Mouse (Mus musculus) kidney, adult 2 months (tissue): ENCODE measurements around the gene Mief1. TPM values are rescaled to one million over a fixed set of nuclear protein-coding genes. Genes with fewer than 3 reads are reported as not detected.

Experiments
- DNase-seq: peaks from one replicate; pipeline ENCODE4 v3.0.0; 2021
- H3K27ac ChIP-seq: fragments of 200-500 bp; 2 replicates; pipeline ENCODE4 v1.5.1; 2012; ENCODE audit warnings: low read depth, low read length, control low read depth, inconsistent platforms; ENCODE audit not compliant: insufficient read depth
- H3K27me3 ChIP-seq: fragments of 200-500 bp; replicated peaks from 2 replicates; pipeline ENCODE4 v1.6.1; 2012; ENCODE audit warnings: mild to moderate bottlenecking, moderate library complexity, low read length, inconsistent platforms; ENCODE audit not compliant: control insufficient read depth, insufficient read depth
- H3K36me3 ChIP-seq: fragments of 200-500 bp; 2 replicates; pipeline ENCODE4 v1.6.1; 2012; ENCODE audit warnings: mild to moderate bottlenecking, moderate library complexity, low read length, inconsistent platforms; ENCODE audit not compliant: control insufficient read depth, insufficient read depth
- H3K4me1 ChIP-seq: fragments of 200-500 bp; 2 replicates; pipeline ENCODE4 v1.6.1; 2011; ENCODE audit warnings: low read length; ENCODE audit not compliant: control insufficient read depth, insufficient read depth
- H3K4me3 ChIP-seq: fragments of 200-500 bp; 2 replicates; pipeline ENCODE4 v1.5.1; 2011; ENCODE audit warnings: mild to moderate bottlenecking, low read depth, low read length, control low read depth; ENCODE audit not compliant: insufficient read depth
- CTCF ChIP-seq: fragments of 200-500 bp; conservative IDR thresholded peaks from 2 replicates; pipeline ENCODE4 v1.5.1; 2011; ENCODE audit warnings: low read depth, mild to moderate bottlenecking, control low read depth, low read length, moderate library complexity, mixed read lengths; ENCODE audit not compliant: insufficient read depth, insufficient read length
- POLR2A ChIP-seq: fragments of 200-500 bp; IDR thresholded peaks from one replicate; pipeline ENCODE4 v1.6.1; 2011; ENCODE audit warnings: low read depth, low read length, control low read depth
- WGBS: fragments of 180-500 bp; shearing (Covaris S2); methylation state at CpG from one replicate; pipeline ENCODE4 v1.1.7; 2018; 5-methylcytosine and 5-hydroxymethylcytosine counted together
- polyA plus RNA-seq: library from polyadenylated mRNA; depleted of rRNA; stranded (reverse); fragments of >200 nt; gene quantifications from 2 replicates; pipeline ENCODE4 v1.2.3, GENCODE M21; 2012

Gene Mief1
- polyA plus RNA-seq, 1 experiment: 16.9 TPM

DNA sequence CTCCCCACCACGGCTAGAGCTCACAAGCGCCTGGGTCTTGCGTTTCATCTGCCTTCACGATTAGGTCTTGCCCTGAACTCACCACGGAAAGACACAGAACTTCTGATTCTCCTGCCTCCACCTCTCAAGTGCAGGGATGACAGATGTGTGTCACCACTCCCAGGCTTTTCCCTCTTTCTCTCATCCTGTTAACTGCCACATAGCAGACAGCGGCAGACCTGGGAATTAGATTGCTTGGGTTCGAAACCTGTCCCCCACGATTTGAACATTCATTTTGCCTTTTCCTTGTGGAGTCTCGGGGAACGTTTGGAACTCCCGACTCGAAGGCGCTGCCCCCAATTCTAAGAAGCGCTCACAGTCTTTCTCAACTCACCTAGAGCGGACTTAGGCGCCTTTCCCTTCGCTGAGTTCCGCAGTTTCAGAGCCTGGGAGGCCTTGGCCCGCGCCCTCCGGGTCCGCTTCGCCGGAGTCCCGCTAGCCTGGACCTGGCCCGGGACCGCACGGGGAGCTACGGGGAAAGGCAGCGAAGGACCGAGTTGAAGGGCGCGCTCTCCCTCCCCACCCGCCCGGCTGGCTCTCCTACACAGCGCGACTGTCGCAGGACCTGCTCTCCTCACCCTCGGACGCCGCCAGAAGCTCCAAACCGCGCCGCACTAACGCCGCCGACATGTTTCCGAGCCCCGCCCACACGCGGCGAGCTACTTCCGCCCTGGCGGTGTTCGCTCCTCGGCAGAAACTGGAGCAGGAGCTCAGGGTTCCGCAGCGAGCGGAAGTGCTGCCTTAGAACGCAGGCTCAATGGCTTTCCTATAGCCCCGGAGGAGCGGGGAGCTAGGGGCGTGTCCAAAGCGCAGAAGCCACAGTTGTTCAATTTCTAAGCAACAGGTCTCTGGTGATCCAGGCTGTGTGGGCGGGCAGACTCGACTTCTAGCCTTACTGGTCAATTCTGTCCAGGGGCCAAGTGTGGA is 30.1 kb downstream of the Mief1 start, which contains the start of gene Rps19bp1:
Gene Rps19bp1, minus strand, starts transcription at position 706 of the 966 bp plus-strand sequence.
- peaks cover 11% of the 10 kb centered on the region; the same call in 1 of the 2 replicates for H3K4me1 ChIP-seq
- no peaks in the 10 kb centered on the region for H3K27me3 ChIP-seq
- WGBS: under 1% methylated on average over 66 of the region's 66 CpGs
- TF ChIP-seq POLR2A (peak; percentile 32), CTCF (no peak)
- peak within 1 kb of the TSS; percentile 85 for H3K4me3 ChIP-seq
- peak within 1 kb of the TSS; percentile 75 for H3K27ac ChIP-seq
- H3K36me3 ChIP-seq: no peaks in the 10 kb centered on the region
- DNase-seq: peak; percentile 93

DNA sequence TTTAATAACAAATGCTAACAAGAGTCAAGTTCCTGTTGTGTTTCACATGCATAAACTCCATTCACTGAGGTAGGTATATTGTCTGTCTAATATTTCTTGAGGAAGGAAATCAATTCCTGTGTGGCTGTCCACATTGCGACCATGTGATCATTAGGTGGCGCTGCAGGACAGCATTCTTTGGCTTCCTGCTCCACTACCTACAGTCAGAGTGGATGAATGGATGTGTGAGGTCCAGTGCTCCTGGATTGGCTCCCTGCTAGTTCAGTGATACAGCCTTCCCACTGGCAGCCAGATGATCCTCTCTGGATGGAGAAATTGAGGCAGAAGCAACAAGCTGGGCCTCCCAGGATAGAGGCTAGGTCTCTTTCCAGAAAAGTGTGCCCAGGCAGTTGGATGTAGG is 32.5 kb downstream of the Mief1 start:
- Histone ChIP-seq H3K4me1 (peaks cover 11% of the 10 kb centered on the region; the same call in 1 of the 2 replicates), H3K36me3 (no peaks in the 10 kb centered on the region), H3K4me3 (no peak overlapping the region), H3K27ac (no peak overlapping the region), H3K27me3 (no peaks in the 10 kb centered on the region)
- DNase-seq: peak; percentile 89
- 0% methylated on average over 2 of the region's 2 CpGs for WGBS
- TF ChIP-seq POLR2A: no peak
- peak; percentile 99 for TF ChIP-seq CTCF

DNA sequence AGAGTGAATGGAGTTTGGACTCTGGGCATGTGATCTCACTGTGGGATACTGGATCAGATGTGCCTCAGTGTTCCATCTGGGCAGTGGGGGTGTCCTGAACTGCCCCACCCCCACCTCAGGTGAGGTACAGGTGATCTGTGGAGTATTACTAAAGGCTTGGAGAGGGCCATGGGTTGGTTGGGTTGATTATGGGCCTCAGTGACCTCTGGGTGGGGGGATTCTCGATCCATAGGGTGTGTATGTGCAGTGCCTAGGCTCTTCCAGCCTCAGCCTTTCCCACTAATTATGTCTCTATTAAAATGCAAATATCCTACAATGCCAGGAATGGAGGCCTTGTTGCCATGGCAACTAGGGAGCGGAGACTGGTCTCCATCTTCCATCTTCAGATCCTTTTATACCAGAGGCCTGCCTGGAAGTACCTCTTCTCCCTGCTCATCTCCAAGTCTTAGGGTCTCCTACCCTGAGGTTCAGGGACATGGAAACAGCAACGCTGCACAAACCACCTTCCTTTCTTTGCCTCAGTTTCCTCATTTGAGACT is 38.1 kb downstream of the Mief1 start:
- Histone ChIP-seq H3K27ac (no peak overlapping the region), H3K4me3 (no peak overlapping the region), H3K27me3 (no peaks in the 10 kb centered on the region), H3K4me1 (no peaks in the 10 kb centered on the region), H3K36me3 (no peaks in the 10 kb centered on the region)
- WGBS: 82% methylated on average over 3 of the region's 3 CpGs
- TF ChIP-seq POLR2A: no peak
- TF ChIP-seq CTCF: no peak
- DNase-seq: no peak

- no peak for DNase-seq
- Histone ChIP-seq H3K36me3 (no peaks in the 10 kb centered on the region), H3K4me1 (no peaks in the 10 kb centered on the region), H3K27ac (no peak overlapping the region), H3K27me3 (no peaks in the 10 kb centered on the region), H3K4me3 (no peak overlapping the region)
- 43% methylated on average over 9 of the region's 9 CpGs for WGBS
- TF ChIP-seq POLR2A: no peak
- no peak for TF ChIP-seq CTCF
These were observed 43.3 kb downstream of the Mief1 start for GRCm38 (mm10) chr15:80277107-80277506.

DNA sequence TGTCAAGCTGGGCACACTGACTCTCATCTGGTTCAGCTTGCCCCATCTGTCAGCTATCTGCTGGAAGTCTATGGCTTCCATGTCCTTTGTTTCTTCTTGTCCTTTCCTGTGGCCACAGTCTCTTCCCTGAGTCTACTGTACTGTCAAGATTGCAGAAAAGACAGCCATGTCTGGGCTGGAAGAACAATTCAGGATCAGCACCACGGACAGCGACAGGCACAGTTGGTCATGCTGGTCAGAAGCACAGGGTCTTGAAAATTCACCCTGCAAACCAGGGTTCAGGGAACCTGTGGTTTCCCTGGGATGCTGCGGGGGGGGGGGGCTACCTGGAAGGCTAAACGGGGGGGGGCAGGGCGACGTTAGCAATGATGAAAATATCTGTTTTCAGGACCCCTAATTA is 43.8 kb downstream of the Mief1 start:
- Histone ChIP-seq H3K36me3 (no peaks in the 10 kb centered on the region), H3K27me3 (no peaks in the 10 kb centered on the region), H3K27ac (no peak overlapping the region), H3K4me1 (no peaks in the 10 kb centered on the region), H3K4me3 (no peak overlapping the region)
- WGBS: under 1% methylated on average over 6 of the region's 6 CpGs
- TF ChIP-seq POLR2A: no peak
- TF ChIP-seq CTCF: no peak
- DNase-seq: peak; percentile 44

GRCm38 (mm10) chr15:80278121-80278759 is 44.4 kb downstream of the Mief1 start:
- Histone ChIP-seq H3K36me3 (no peaks in the 10 kb centered on the region), H3K27ac (no peak overlapping the region), H3K27me3 (no peaks in the 10 kb centered on the region), H3K4me1 (no peaks in the 10 kb centered on the region), H3K4me3 (no peak overlapping the region)
- TF ChIP-seq CTCF: no peak
- 66% methylated on average over 5 of the region's 5 CpGs for WGBS
- no peak for DNase-seq

DNA sequence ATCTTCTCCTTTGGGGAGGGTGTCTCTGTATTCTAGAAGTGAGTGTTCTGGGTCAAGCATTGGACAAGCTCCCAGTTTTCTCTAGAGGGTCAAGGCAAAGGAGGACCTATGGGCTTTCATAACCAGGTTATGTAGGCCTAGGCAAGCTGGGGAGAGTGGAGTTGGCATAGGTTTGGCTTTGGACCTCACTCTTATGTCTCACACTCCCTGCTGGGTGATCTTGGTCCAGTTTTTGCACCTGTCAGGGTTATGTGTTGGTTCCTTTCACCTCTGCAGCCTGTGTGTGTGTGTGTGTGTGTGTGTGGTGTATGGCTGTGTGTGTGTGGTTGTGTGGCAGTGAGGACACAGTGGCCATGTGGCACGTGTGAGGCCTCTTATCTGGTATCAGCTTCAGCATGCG is 45.2 kb downstream of the Mief1 start:
- H3K36me3 ChIP-seq: no peaks in the 10 kb centered on the region
- WGBS: 76% methylated on average over 2 of the region's 2 CpGs
- TF ChIP-seq POLR2A: no peak
- no peak for TF ChIP-seq CTCF
- DNase-seq: no peak
- H3K27me3 ChIP-seq: no peaks in the 10 kb centered on the region
- no peak overlapping the region for H3K4me3 ChIP-seq
- no peak overlapping the region for H3K27ac ChIP-seq
- no peaks in the 10 kb centered on the region for H3K4me1 ChIP-seq
